Comparison of ENCODE assay signal across 8 mouse cellular contexts in genomic region chr10:95576876-95577566, GRCm38 (mm10). TPM values are rescaled to one million over a fixed set of nuclear protein-coding genes. Genes with fewer than 3 reads are reported as not detected.
DNase-seq lines count a peak whose midpoint lies in the region.

No protein-coding gene starts in this region.

- DNase-seq in adrenal gland, postnatal 14 days = peak; percentile 48
- no peak for DNase-seq in adrenal gland, adult 8-10 months
- DNase-seq in urinary bladder, postnatal 14 days (ENCODE audit: low spot score) = peak; percentile 16
- no peak for DNase-seq in urinary bladder, adult 2 months (ENCODE audit: low spot score)
- DNase-seq in lung, postnatal 25 days (ENCODE audit: low spot score) = peak; percentile 68
- no peak for DNase-seq in layer of hippocampus, adult 9-10 months (ENCODE audit: low spot score)
- DNase-seq in spleen, adult 18-20 months = no peak
- no peak for DNase-seq in adipocyte (ENCODE audit: low spot score)

RNA-seq across cellular contexts. Expression of gene Nudt4, which starts 13.1 kb away (rescaled TPM):
- total RNA-seq in adrenal gland, postnatal 14 days (2021) = 103 and 113 TPM in 2 replicates
- 100 to 1,000 TPM in 3 of 4 experiments, 10 to 100 TPM in 1; 94.5 to 230 (median 162) TPM for total RNA-seq in adrenal gland, adult 8-10 months (2022)
- polyA plus RNA-seq in urinary bladder, adult 2 months (2012; rRNA removed) = 60.3 and 63.6 TPM in 2 replicates

Comparison
In these comparisons a context has a peak if more than half of its experiments do, and no peak if none do; other contexts are left out.
1. DNase-seq: peak in adrenal gland, postnatal 14 days (single experiment), urinary bladder, postnatal 14 days (single experiment) and lung, postnatal 25 days (single experiment); none in adrenal gland, adult 8-10 months (single experiment), urinary bladder, adult 2 months (single experiment), layer of hippocampus, adult 9-10 months (single experiment), spleen, adult 18-20 months (0 of 2) and adipocyte (single experiment).